Mouse (Mus musculus) inflammation-experienced regulatory T-cells, adult 6 months (primary cell): Measurements from ENCODE around the gene Tfrc. TPM values are rescaled to one million over a fixed set of nuclear protein-coding genes. Genes with fewer than 3 reads are reported as not detected.
A peak's percentile ranks its signal among the peaks of the same experiment; 100 is the strongest.
"Not testable (repeated sequence)": the region's sequence is repeated elsewhere in the genome, so short reads cannot be mapped to it uniquely, and the experiment has no call there.

Source experiments
- ATAC-seq: one replicate; pipeline ENCODE4 v1.8.0; 2017
- polyA plus RNA-seq, 3 experiments: library from polyadenylated mRNA; unstranded; fragments of 100-300 nt; shearing (Covaris generic); gene quantifications; one replicate each; pipeline ENCODE4 v1.2.1; 2017

Tfrc gene
- polyA plus RNA-seq, 3 experiments from 2014 or later, result 15.9 to 22.7 (median 17.9) TPM

- ATAC-seq, result no peak
Measured at GRCm38 (mm10) chr16:32612052-32612451, 3.3 kb downstream of the Tfrc start.

- no peak for ATAC-seq
Measured at GRCm38 (mm10) chr16:32613269-32613834, 4.6 kb downstream of the Tfrc start.

- ATAC-seq, result peak; percentile 53
Measured at GRCm38 (mm10) chr16:32614047-32614446, 5.3 kb downstream of the Tfrc start.

GRCm38 (mm10) chr16:32618946-32619345, 10.2 kb downstream of the Tfrc start:
- no peak for ATAC-seq

GRCm38 (mm10) chr16:32628140-32628539, 19.4 kb downstream of the Tfrc start:
- no peak for ATAC-seq

GRCm38 (mm10) chr16:32632328-32632824, 23.7 kb downstream of the Tfrc start:
- ATAC-seq, result peak; percentile 48

GRCm38 (mm10) chr16:32633486-32634012, 24.8 kb downstream of the Tfrc start:
- no peak for ATAC-seq

GRCm38 (mm10) chr16:32634183-32634582, 25.5 kb downstream of the Tfrc start:
- no peak for ATAC-seq

GRCm38 (mm10) chr16:32635314-32635713, 26.6 kb downstream of the Tfrc start:
- ATAC-seq, result no peak

GRCm38 (mm10) chr16:32636331-32636730, 27.6 kb downstream of the Tfrc start:
- ATAC-seq, result no peak

GRCm38 (mm10) chr16:32636871-32637521, 28.3 kb downstream of the Tfrc start:
- no peak for ATAC-seq

GRCm38 (mm10) chr16:32638476-32638875, 29.8 kb downstream of the Tfrc start:
- peak; percentile 82 for ATAC-seq

- ATAC-seq, result no peak
Measured at GRCm38 (mm10) chr16:32640096-32640495, 31.4 kb downstream of the Tfrc start.

- ATAC-seq, result not testable (repeated sequence)
Measured at GRCm38 (mm10) chr16:32640683-32641082, 32.0 kb downstream of the Tfrc start.

- no peak for ATAC-seq
Measured at GRCm38 (mm10) chr16:32641440-32642219, 32.9 kb downstream of the Tfrc start.

- no peak for ATAC-seq
Measured at GRCm38 (mm10) chr16:32642280-32642679, 33.6 kb downstream of the Tfrc start.

- ATAC-seq, result peak; percentile 68
Measured at GRCm38 (mm10) chr16:32643661-32644061, 34.9 kb downstream of the Tfrc start, which contains the start of gene Tnk2. Tnk2 (plus strand) TSS chr16:32643874.

GRCm38 (mm10) chr16:32644069-32644800, 35.5 kb downstream of the Tfrc start:
- peak; percentile 38 for ATAC-seq

GRCm38 (mm10) chr16:32644801-32645170, 36.1 kb downstream of the Tfrc start:
- peak; percentile 8 for ATAC-seq

GRCm38 (mm10) chr16:32645361-32645914, 36.7 kb downstream of the Tfrc start:
- peak; percentile 70 for ATAC-seq

GRCm38 (mm10) chr16:32646014-32646413, 37.3 kb downstream of the Tfrc start:
- no peak for ATAC-seq

- no peak for ATAC-seq
Measured at GRCm38 (mm10) chr16:32647712-32648111, 39.0 kb downstream of the Tfrc start.
